ENCODE assay signal across 26 mouse cellular contexts in genomic region chr8:86833937-86834336, GRCm38 (mm10). TPM values are rescaled to one million over a fixed set of nuclear protein-coding genes. Genes with fewer than 3 reads are reported as not detected.
DNase-seq lines count a peak whose midpoint lies in the region; ATAC-seq and TF ChIP-seq lines count a peak whose summit lies in the region.
"Had no signal": no experiment of that assay in that cellular context is flagged by ENCODE, and none has a peak within 500 bp of the region (broad histone marks: within the 10 kb centered on the region; RNA-seq: fewer than 3 reads in every experiment).

No protein-coding gene starts in this region.

- H3K9ac ChIP-seq in liver, embryonic 12.5 days: no peak overlapping the region
- H3K9ac ChIP-seq in liver, postnatal 0 days (replicated peaks): no peak overlapping the region
- no peak overlapping the region for H3K9ac ChIP-seq in midbrain, embryonic 11.5 days (ENCODE audit: low read length)
- no peak overlapping the region for H3K9ac ChIP-seq in midbrain, embryonic 15.5 days
- H3K9ac ChIP-seq: embryonic facial prominence, embryonic 13.5 days; forebrain, embryonic 12.5 days; forebrain, embryonic 15.5 days; heart, embryonic 13.5 days; hindbrain, embryonic 13.5 days; intestine, embryonic 15.5 days had no signal

- 63% methylated on average over 1 of the region's 1 CpGs for WGBS in liver, embryonic 12.5 days (ENCODE audit: insufficient replicate concordance)
- WGBS in liver, postnatal 0 days (ENCODE audit: insufficient replicate concordance): 81% methylated on average over 1 of the region's 1 CpGs
- WGBS in midbrain, embryonic 11.5 days: 93% methylated on average over 1 of the region's 1 CpGs
- 83% methylated on average over 1 of the region's 1 CpGs for WGBS in midbrain, embryonic 15.5 days

- no peaks in the 10 kb centered on the region for H3K36me3 ChIP-seq in liver, embryonic 12.5 days
- no peaks in the 10 kb centered on the region for H3K36me3 ChIP-seq in liver, postnatal 0 days (replicated peaks; ENCODE audit: insufficient read depth, low read length)
- H3K36me3 ChIP-seq in midbrain, embryonic 11.5 days (ENCODE audit: control insufficient read depth, insufficient read depth, low read length): no peaks in the 10 kb centered on the region
- no peaks in the 10 kb centered on the region for H3K36me3 ChIP-seq in midbrain, embryonic 15.5 days (replicated peaks)
- H3K36me3 ChIP-seq: forebrain, embryonic 15.5 days; intestine, embryonic 15.5 days had no signal

- no peak for TF ChIP-seq EP300 in liver, postnatal 0 days (IDR thresholded peaks at IDR 0.05; ENCODE audit: low read depth)

- peak; percentile 62 for DNase-seq in heart, adult 11 months
- DNase-seq in heart, postnatal 4 days: no peak
- DNase-seq in liver, postnatal 0 days: no peak
- peak; percentile 33 for DNase-seq in midbrain, embryonic 11.5 days (ENCODE audit: low spot score, missing footprints)
- DNase-seq: adrenal gland, adult 2 months; adrenal gland, postnatal 14 days; cerebellum, adult 11 months; cerebellum, adult 2 months; cerebellum, postnatal 10 days; cerebellum, postnatal 36 days; embryo, embryonic 11 days; gastrocnemius, postnatal 25 days; heart, adult 2 months had no signal

- H3K27ac ChIP-seq in liver, embryonic 12.5 days: no peak overlapping the region
- H3K27ac ChIP-seq in liver, postnatal 0 days (ENCODE audit: low read depth): no peak overlapping the region
- no peak overlapping the region for H3K27ac ChIP-seq in midbrain, embryonic 11.5 days (ENCODE audit: low read depth, low read length)
- H3K27ac ChIP-seq in midbrain, embryonic 15.5 days: no peak overlapping the region
- H3K27ac ChIP-seq: embryonic facial prominence, embryonic 10.5 days; embryonic facial prominence, embryonic 13.5 days; forebrain, embryonic 12.5 days; forebrain, embryonic 15.5 days; heart, adult 2 months; hindbrain, embryonic 10.5 days; hindbrain, embryonic 13.5 days; intestine, embryonic 15.5 days had no signal

- no peak for TF ChIP-seq CTCF in liver, postnatal 0 days (IDR thresholded peaks at IDR 0.05; ENCODE audit: low read depth)

- H3K27me3 ChIP-seq in liver, embryonic 12.5 days (replicated peaks): 0 out of 2 replicates have a peak, but pooled peaks cover 4% of the 10 kb centered on the region
- H3K27me3 ChIP-seq in liver, postnatal 0 days (ENCODE audit: insufficient read depth, low read length): no peaks in the 10 kb centered on the region
- H3K27me3 ChIP-seq in midbrain, embryonic 11.5 days (ENCODE audit: control insufficient read depth, insufficient read depth, low read length): no peaks in the 10 kb centered on the region
- no peaks in the 10 kb centered on the region for H3K27me3 ChIP-seq in midbrain, embryonic 15.5 days (replicated peaks)
- H3K27me3 ChIP-seq: embryonic facial prominence, embryonic 13.5 days; forebrain, embryonic 12.5 days; forebrain, embryonic 15.5 days; heart, embryonic 13.5 days; hindbrain, embryonic 13.5 days; intestine, embryonic 15.5 days; Patski had no signal

- H3K4me3 ChIP-seq in liver, embryonic 12.5 days: no peak overlapping the region
- H3K4me3 ChIP-seq in liver, postnatal 0 days (ENCODE audit: low read depth, low read length): no peak overlapping the region
- no peak overlapping the region for H3K4me3 ChIP-seq in midbrain, embryonic 11.5 days (ENCODE audit: low read depth, low read length)
- H3K4me3 ChIP-seq in midbrain, embryonic 15.5 days: no peak overlapping the region
- H3K4me3 ChIP-seq: embryonic facial prominence, embryonic 10.5 days; embryonic facial prominence, embryonic 13.5 days; erythroblast, embryonic 14.5 days; forebrain, embryonic 12.5 days; forebrain, embryonic 15.5 days; heart, adult 2 months; heart, embryonic 13.5 days; hindbrain, embryonic 10.5 days; hindbrain, embryonic 13.5 days; intestine, embryonic 15.5 days had no signal

- H3K4me2 ChIP-seq in liver, embryonic 12.5 days: no peak overlapping the region
- H3K4me2 ChIP-seq in liver, postnatal 0 days (ENCODE audit: low read depth, low read length): no peak overlapping the region
- no peak overlapping the region for H3K4me2 ChIP-seq in midbrain, embryonic 11.5 days
- no peak overlapping the region for H3K4me2 ChIP-seq in midbrain, embryonic 15.5 days
- H3K4me2 ChIP-seq: embryonic facial prominence, embryonic 13.5 days; forebrain, embryonic 12.5 days; forebrain, embryonic 15.5 days; heart, embryonic 13.5 days; hindbrain, embryonic 13.5 days; intestine, embryonic 15.5 days had no signal

- no peaks in the 10 kb centered on the region; the same call in 1 of the 2 replicates for H3K9me3 ChIP-seq in liver, embryonic 12.5 days (replicated peaks)
- H3K9me3 ChIP-seq in liver, postnatal 0 days (ENCODE audit: low read length): no peaks in the 10 kb centered on the region
- no peaks in the 10 kb centered on the region for H3K9me3 ChIP-seq in midbrain, embryonic 11.5 days (ENCODE audit: control insufficient read depth, low read length)
- no peaks in the 10 kb centered on the region for H3K9me3 ChIP-seq in midbrain, embryonic 15.5 days
- H3K9me3 ChIP-seq: embryonic facial prominence, embryonic 10.5 days; embryonic facial prominence, embryonic 13.5 days; forebrain, embryonic 12.5 days; forebrain, embryonic 15.5 days; heart, embryonic 13.5 days; hindbrain, embryonic 10.5 days; hindbrain, embryonic 13.5 days; intestine, embryonic 15.5 days had no signal

- H3K4me1 ChIP-seq in liver, embryonic 12.5 days: 0 out of 2 replicates have a peak, but pooled peaks cover 6% of the 10 kb centered on the region
- no peaks in the 10 kb centered on the region for H3K4me1 ChIP-seq in liver, postnatal 0 days (ENCODE audit: insufficient read depth)
- no peaks in the 10 kb centered on the region for H3K4me1 ChIP-seq in midbrain, embryonic 11.5 days (ENCODE audit: control insufficient read depth, insufficient read depth, low read length)
- no peaks in the 10 kb centered on the region for H3K4me1 ChIP-seq in midbrain, embryonic 15.5 days
- H3K4me1 ChIP-seq: embryonic facial prominence, embryonic 10.5 days; embryonic facial prominence, embryonic 13.5 days; forebrain, embryonic 12.5 days; forebrain, embryonic 15.5 days; hindbrain, embryonic 10.5 days; hindbrain, embryonic 13.5 days; intestine, embryonic 15.5 days had no signal

- peak; percentile 68; the same call in 1 of the 2 replicates for ATAC-seq in liver, embryonic 12.5 days
- no peak for ATAC-seq in liver, postnatal 0 days
- no peak for ATAC-seq in midbrain, embryonic 11.5 days (ENCODE audit: low FRiP score)
- no peak for ATAC-seq in midbrain, embryonic 15.5 days (replicated peaks)
- ATAC-seq: forebrain, embryonic 15.5 days; hindbrain, embryonic 16.5 days; intestine, embryonic 15.5 days had no signal

RNA-seq across cellular contexts. Expression of gene N4bp1, which starts 51.1 kb away (rescaled TPM):
- 10 to 100 TPM; 23.3 to 24.0 TPM for total RNA-seq in heart, postnatal 4 days (2021)
- polyA plus RNA-seq in liver, embryonic 12.5 days (2016; fragmentation: Nextera tagmentation; extraction: Ambion mirVana): 4.6 and 5.1 TPM in 2 replicates
- 2.3 and 2.6 TPM in 2 replicates for polyA plus RNA-seq in liver, postnatal 0 days (2015; fragmentation: Nextera tagmentation; extraction: Ambion mirVana)
- polyA plus RNA-seq in midbrain, embryonic 11.5 days (2014; fragmentation: Nextera tagmentation; extraction: Ambion mirVana): 10.2 and 10.8 TPM in 2 replicates
- polyA plus RNA-seq in midbrain, embryonic 15.5 days (2015; fragmentation: Nextera tagmentation; extraction: Ambion mirVana): 11.4 and 11.8 TPM in 2 replicates

Comparison
In these comparisons a context has a peak if more than half of its experiments do, and no peak if none do; other contexts are left out.
1. DNase-seq: peak in heart, adult 11 months (single experiment) and midbrain, embryonic 11.5 days (single experiment); none in heart, postnatal 4 days (single experiment) and liver, postnatal 0 days (single experiment).